Mouse (Mus musculus): ENCODE results near the gene Zfp655.

DNA sequence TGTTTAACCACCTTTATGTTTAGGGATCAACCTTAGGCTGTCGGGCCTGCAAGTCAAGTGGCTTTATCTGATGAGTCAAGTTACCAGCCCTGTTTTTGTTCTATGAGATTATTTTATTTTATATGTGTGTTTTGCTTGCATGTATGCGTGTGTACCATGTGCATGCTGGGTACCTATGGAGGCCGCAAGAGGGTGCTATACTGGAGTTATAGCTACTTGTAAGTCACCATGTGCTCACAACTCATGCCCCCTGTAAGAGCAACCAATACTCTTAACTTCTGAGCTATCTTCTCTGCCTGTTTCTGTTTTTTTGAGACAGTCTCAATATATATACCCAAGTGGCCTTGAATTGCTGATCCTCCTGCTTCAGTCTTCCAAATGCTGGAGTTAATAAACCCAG lies 18.0 kb upstream of the Zfp655 start:
- TF ChIP-seq POLR2AphosphoS5 (IDR thresholded peaks at IDR 0.05; ENCODE audit: insufficient replicate concordance, low read depth, low read length) (no peak), CTCF (IDR thresholded peaks at IDR 0.05; ENCODE audit: low read depth, low read length) (no peak)
